Mouse (Mus musculus): Measurements from ENCODE around the gene Ctdspl. TPM values are rescaled to one million over a fixed set of nuclear protein-coding genes. Genes with fewer than 3 reads are reported as not detected.

The Ctdspl gene
- polyA plus RNA-seq, 1 experiment from 2014 or later: 7.3 TPM

DNA sequence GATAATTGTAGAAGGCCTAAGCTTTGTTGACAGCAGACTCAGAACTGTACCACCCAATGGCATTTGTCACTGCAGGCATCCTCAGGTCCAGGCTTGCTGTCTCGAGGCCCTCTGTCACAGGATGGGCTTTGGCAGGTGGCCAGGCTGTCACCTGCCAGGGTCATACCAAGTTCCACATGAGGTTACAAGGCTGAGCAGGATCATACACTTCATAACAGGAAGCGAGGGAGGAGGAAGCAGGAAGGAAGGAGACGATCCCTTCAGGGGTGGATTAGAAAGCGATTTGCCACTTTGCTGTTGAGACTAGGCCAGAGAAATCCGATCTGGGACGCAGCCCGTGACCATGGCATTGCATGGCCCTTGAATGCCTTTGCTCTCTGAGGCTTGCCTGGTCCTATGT is 32.5 kb downstream of the Ctdspl start:
- H3K4me1 ChIP-seq: peaks cover 16% of the 10 kb centered on the region; the same call in 1 of the 2 replicates
- no peak overlapping the region for H3K4me3 ChIP-seq
- no peak for DNase-seq (ENCODE audit: extremely low spot score, low spot score)
- peak overlapping the region; percentile 44; the same call in 1 of the 2 replicates for H3K27ac ChIP-seq
- WGBS: 84% methylated on average over 7 of the region's 7 CpGs
- peaks cover 4% of the 10 kb centered on the region for H3K36me3 ChIP-seq (replicated peaks)
- no peaks in the 10 kb centered on the region for H3K9me3 ChIP-seq
- H3K27me3 ChIP-seq (ENCODE audit: poor library complexity, severe bottlenecking): no peaks in the 10 kb centered on the region

DNA sequence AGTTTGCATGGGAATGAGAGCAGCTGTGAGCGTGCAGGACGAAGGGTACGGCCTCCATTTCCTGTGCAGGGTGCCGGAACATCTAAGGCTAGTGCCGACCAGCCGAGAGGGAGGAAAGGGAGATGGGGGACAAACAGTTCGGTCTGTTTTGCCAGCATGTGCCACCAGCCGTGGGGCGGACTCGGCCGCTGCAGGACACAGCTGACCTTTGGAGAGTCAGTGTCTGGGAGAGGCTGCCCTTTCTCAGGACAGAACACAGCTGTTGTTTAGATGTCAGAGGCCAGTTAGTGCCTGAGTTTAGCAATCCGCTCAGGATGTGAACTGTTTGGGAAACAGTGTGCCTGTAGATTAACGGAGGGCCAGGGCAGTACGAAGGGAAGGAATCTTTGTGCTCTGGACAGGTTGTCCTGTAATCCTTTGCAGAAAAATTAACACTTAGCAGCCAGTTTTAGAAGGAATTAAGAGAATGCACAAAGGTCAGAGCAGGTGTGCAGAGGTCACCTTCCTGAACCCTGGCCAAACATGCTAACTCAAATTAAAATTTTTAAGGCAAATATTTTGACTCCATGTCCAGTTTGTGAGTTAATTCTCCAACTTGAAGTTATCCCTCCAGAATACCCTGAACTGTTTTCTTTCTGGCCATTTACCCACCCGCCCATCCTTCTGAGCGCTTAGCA is 34.3 kb downstream of the Ctdspl start:
- H3K27ac ChIP-seq: 0 out of 2 replicates have a peak overlapping the region, but pooled peaks have one; percentile 26
- DNase-seq (ENCODE audit: extremely low spot score, low spot score): no peak
- WGBS: 61% methylated on average over 16 of the region's 16 CpGs
- no peaks in the 10 kb centered on the region for H3K27me3 ChIP-seq (ENCODE audit: poor library complexity, severe bottlenecking)
- no peaks in the 10 kb centered on the region for H3K9me3 ChIP-seq
- no peak overlapping the region for H3K4me3 ChIP-seq
- peaks cover 19% of the 10 kb centered on the region; the same call in 1 of the 2 replicates for H3K4me1 ChIP-seq
- peaks cover 7% of the 10 kb centered on the region for H3K36me3 ChIP-seq (replicated peaks)

DNA sequence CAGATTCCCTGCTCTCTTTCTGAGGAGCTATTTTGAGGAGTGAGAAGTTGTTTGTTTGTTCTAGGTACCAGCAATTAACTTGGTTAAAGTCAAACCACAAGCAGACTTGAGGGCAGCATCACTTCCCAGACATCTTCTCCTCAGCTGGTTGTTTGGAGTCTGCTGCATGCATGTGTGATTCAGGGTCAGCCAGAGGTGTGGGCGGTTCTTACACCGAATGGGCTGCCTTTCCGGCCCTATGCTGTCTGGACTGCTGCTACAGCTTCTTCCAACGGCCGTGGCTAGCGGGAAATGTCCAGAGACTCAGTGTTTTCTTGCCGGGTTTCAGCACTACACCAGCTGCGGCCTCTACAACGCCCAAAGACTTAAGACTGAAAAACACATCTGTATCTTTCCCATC is 36.9 kb downstream of the Ctdspl start:
- Histone ChIP-seq H3K36me3 (replicated peaks) (peaks cover 14% of the 10 kb centered on the region), H3K4me3 (no peak overlapping the region), H3K9me3 (peaks cover 8% of the 10 kb centered on the region), H3K27me3 (ENCODE audit: poor library complexity, severe bottlenecking) (no peaks in the 10 kb centered on the region), H3K4me1 (peaks cover 19% of the 10 kb centered on the region; the same call in 1 of the 2 replicates), H3K27ac (no peak overlapping the region)
- DNase-seq (ENCODE audit: extremely low spot score, low spot score): no peak
- WGBS: 84% methylated on average over 9 of the region's 9 CpGs

DNA sequence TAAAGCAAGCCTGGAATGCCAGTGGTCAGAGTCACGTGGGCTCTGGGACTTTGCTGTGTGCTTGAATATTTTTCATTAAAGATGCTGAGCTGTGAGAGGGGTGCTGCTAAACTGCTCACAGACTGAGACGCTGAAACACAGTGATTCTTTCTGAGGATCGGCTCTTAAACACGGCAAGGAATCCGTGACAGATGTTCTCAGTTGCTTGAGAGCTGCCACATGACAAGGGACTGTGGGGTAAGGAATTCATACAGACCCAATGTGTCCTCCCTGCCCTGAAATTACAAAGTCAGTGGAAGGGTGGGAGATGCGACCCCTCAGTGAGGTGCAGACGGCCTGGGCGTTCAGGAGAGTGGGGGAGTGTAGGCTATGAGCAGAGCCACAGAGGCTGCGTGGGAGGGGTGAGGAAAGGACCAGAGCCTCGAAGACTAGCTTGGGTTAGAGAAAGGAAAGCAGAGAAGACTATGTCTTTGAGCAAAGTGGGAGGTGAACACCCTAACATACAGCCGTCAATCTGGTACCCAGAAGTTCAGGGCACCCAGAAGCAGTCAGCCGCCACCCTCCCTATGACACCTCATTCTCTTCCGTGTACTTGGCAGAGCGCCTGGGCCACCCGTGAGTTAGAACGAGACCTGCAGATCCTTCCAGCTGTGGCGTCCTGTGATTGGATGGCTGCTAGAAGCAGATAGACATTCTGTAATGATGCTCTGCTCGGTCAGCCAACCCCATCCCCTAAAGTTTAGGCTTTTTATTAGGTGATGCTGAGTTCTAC is 38.2 kb downstream of the Ctdspl start:
- H3K9me3 ChIP-seq: peaks cover 8% of the 10 kb centered on the region
- WGBS: 89% methylated on average over 18 of the region's 18 CpGs
- no peak overlapping the region for H3K27ac ChIP-seq
- DNase-seq (ENCODE audit: extremely low spot score, low spot score): no peak
- no peak overlapping the region for H3K4me3 ChIP-seq
- H3K4me1 ChIP-seq: peaks cover 19% of the 10 kb centered on the region; the same call in 1 of the 2 replicates
- H3K36me3 ChIP-seq (replicated peaks): peaks cover 14% of the 10 kb centered on the region
- H3K27me3 ChIP-seq (ENCODE audit: poor library complexity, severe bottlenecking): no peaks in the 10 kb centered on the region

DNA sequence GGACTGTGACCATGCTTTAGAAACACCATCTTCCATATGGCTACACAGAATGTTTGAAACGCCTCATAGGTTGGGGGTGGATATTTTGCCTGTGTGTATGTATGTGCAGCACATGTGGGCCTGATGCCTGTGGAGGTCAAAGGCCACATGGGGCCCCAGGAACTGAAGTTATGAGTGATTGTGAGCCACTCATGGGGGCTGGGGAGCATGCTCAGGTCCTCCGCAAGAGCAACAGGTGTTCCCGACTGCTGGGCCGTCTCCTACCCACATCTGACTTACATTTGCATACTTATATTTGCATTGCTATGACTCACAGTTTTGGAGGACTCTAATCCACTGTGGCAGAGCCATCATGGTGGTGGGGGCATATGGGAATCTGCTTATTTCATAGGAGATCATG is 43.6 kb downstream of the Ctdspl start:
- peaks cover 8% of the 10 kb centered on the region for H3K9me3 ChIP-seq
- 85% methylated on average over 4 of the region's 4 CpGs for WGBS
- no peak overlapping the region for H3K4me3 ChIP-seq
- H3K4me1 ChIP-seq: peaks cover 21% of the 10 kb centered on the region
- no peaks in the 10 kb centered on the region for H3K27me3 ChIP-seq (ENCODE audit: poor library complexity, severe bottlenecking)
- DNase-seq (ENCODE audit: extremely low spot score, low spot score): no peak
- peaks cover 26% of the 10 kb centered on the region for H3K36me3 ChIP-seq (replicated peaks)
- H3K27ac ChIP-seq: no peak overlapping the region

DNA sequence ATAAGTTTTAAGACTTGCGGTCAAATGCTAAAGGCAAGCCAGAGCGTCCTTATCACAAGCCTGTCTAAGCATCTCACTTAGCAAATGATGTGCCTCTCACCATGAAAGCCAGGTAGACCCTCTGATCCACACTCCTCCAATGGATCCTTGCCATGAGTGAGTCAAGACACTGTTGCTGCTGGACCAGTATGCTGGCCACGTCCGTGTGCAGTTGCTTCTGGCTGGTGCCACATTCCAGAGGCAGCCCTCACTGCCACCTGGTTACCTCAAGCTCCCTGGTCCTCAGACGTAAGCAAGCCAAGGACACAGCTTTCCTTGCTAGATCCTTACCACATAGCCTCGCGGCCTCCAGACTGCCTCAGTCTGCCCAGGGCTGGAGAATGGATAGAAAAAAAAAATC is 46.8 kb downstream of the Ctdspl start:
- no peak overlapping the region for H3K27ac ChIP-seq
- H3K9me3 ChIP-seq: no peaks in the 10 kb centered on the region
- no peak for DNase-seq (ENCODE audit: extremely low spot score, low spot score)
- no peaks in the 10 kb centered on the region for H3K27me3 ChIP-seq (ENCODE audit: poor library complexity, severe bottlenecking)
- H3K4me3 ChIP-seq: no peak overlapping the region
- 92% methylated on average over 7 of the region's 7 CpGs for WGBS
- peaks cover 48% of the 10 kb centered on the region for H3K4me1 ChIP-seq
- H3K36me3 ChIP-seq (replicated peaks): peaks cover 19% of the 10 kb centered on the region

DNA sequence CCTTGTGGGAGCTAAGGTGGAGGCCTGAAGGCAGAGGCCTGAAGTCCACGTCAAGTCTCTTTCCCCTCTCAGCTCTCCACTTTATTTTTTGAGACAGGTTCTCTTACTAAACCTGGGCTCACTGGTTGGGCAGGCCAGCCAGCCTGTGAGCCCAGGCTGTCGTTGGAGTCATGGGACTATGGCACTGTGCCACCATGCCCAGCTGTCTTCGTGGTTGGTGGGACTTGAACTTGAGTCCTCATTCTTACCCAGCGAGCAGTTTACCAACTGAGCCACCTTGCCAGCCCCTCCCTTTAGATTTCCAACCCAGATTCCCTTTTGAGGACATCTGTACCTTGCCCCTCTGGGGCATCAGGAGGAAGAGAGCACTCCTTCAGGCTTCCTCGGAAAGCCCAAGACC is 47.3 kb downstream of the Ctdspl start:
- DNase-seq (ENCODE audit: extremely low spot score, low spot score): no peak
- Histone ChIP-seq H3K27ac (peak overlapping the region; percentile 81), H3K4me1 (peaks cover 53% of the 10 kb centered on the region), H3K36me3 (replicated peaks) (peaks cover 19% of the 10 kb centered on the region), H3K4me3 (no peak overlapping the region), H3K27me3 (ENCODE audit: poor library complexity, severe bottlenecking) (no peaks in the 10 kb centered on the region), H3K9me3 (no peaks in the 10 kb centered on the region)
- WGBS: 89% methylated on average over 5 of the region's 5 CpGs

DNA sequence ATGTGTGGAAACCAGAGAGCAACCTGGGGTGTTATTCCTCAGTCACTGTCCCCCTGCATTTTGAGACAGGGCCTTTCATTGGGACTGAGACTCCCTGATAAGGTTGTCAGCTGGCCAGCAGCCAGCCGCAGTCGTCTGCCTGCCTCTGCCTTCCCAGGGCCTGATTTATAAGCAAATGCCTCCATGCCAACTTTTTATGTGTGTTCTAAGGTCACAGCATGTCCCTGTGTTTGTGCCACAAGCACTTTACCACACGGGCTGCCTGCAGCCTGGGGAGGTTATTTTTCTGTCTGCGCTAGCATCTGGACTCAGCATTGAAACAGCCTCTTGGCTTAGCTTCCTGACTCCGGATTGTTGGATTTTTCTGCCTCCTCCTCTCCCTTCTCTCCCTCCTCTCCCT is 47.9 kb downstream of the Ctdspl start:
- DNase-seq (ENCODE audit: extremely low spot score, low spot score): no peak
- H3K36me3 ChIP-seq (replicated peaks): peaks cover 19% of the 10 kb centered on the region

DNA sequence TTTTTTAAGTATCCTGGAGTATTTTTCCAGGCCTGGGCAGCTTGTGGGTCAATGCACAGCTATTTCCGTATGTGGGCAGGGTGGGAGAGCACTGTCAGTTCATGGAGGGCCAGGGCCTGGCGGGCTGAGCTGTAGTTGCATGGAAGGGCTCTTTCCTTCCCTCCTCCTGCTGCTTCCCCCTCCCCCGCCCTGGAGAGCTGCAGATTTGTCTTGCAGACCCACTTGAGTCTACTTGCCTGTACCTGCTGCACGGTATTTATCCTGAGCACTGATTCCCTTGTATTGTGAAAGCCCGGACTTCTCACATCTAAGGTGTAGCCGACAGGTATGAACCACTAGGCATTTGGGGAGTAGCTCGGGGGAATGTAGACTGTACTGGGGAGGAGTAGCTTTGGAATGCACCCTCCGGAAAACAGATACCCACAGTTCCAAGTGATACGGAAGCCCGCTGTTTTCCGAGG is 49.0 kb downstream of the Ctdspl start:
- H3K4me3 ChIP-seq: no peak overlapping the region
- no peak for DNase-seq (ENCODE audit: extremely low spot score, low spot score)
- no peaks in the 10 kb centered on the region for H3K27me3 ChIP-seq (ENCODE audit: poor library complexity, severe bottlenecking)
- peak overlapping the region; percentile 81 for H3K27ac ChIP-seq
- peaks cover 69% of the 10 kb centered on the region for H3K4me1 ChIP-seq
- WGBS: 62% methylated on average over 11 of the region's 11 CpGs
- H3K9me3 ChIP-seq: no peaks in the 10 kb centered on the region
- peaks cover 16% of the 10 kb centered on the region for H3K36me3 ChIP-seq (replicated peaks)

More for the DNA sequence above, 47.9 kb downstream of the Ctdspl start:
- H3K27ac ChIP-seq: peak overlapping the region; percentile 81
- WGBS: 73% methylated on average over 5 of the region's 5 CpGs
- no peak overlapping the region for H3K4me3 ChIP-seq
- H3K4me1 ChIP-seq: peaks cover 58% of the 10 kb centered on the region
- no peaks in the 10 kb centered on the region for H3K27me3 ChIP-seq (ENCODE audit: poor library complexity, severe bottlenecking)
- no peaks in the 10 kb centered on the region for H3K9me3 ChIP-seq

DNA sequence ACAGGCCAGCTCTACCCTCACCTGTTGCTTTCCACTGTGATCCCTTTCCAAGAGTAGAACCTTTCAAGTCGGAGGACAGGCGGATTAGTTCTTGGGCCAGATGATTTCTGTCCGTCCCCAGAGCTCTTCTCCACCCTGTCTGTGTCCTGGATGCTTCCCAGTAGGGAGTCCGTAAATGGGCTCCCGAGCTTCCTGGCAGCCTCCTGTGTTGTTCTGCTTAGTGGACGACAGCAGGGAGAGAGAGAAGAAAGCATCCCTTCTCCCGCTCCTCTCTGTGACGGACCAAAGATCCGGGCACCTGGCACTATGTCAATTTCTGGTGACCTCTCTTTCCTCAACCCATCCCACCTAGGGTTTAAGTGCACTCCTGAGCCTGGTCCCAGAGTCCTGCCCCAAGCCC is 49.5 kb downstream of the Ctdspl start:
- peaks cover 74% of the 10 kb centered on the region for H3K4me1 ChIP-seq
- 63% methylated on average over 9 of the region's 9 CpGs for WGBS
- no peak for DNase-seq (ENCODE audit: extremely low spot score, low spot score)
- no peaks in the 10 kb centered on the region for H3K27me3 ChIP-seq (ENCODE audit: poor library complexity, severe bottlenecking)
- H3K9me3 ChIP-seq: no peaks in the 10 kb centered on the region
- H3K27ac ChIP-seq: peak overlapping the region; percentile 81
- peaks cover 12% of the 10 kb centered on the region; the same call in 1 of the 2 replicates for H3K36me3 ChIP-seq (replicated peaks)
- H3K4me3 ChIP-seq: no peak overlapping the region

DNA sequence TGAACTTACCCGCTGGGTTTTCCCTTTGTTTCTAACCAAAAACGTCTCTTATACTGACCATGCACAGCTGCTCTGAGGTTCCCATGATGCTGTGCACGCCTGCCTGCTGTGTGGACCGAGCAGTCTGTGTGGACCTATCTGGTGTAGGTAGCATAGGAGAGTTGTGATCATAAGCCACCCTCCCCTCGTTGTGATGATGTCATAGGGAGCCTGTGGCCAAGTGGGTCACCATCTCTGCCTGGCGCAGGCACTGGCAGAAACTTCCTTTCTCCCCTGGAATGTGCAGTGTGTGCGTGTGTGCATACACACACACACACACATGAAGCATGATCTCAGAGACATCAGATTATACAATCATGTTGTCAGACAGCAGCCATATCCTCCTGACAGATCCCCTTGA is 50.3 kb downstream of the Ctdspl start:
- peaks cover 7% of the 10 kb centered on the region; the same call in 1 of the 2 replicates for H3K36me3 ChIP-seq (replicated peaks)
- peak overlapping the region; percentile 81; the same call in 1 of the 2 replicates for H3K27ac ChIP-seq
- no peaks in the 10 kb centered on the region for H3K27me3 ChIP-seq (ENCODE audit: poor library complexity, severe bottlenecking)
- peaks cover 82% of the 10 kb centered on the region for H3K4me1 ChIP-seq
- DNase-seq (ENCODE audit: extremely low spot score, low spot score): no peak
- H3K9me3 ChIP-seq: no peaks in the 10 kb centered on the region
- 90% methylated on average over 7 of the region's 7 CpGs for WGBS
- H3K4me3 ChIP-seq: no peak overlapping the region

DNA sequence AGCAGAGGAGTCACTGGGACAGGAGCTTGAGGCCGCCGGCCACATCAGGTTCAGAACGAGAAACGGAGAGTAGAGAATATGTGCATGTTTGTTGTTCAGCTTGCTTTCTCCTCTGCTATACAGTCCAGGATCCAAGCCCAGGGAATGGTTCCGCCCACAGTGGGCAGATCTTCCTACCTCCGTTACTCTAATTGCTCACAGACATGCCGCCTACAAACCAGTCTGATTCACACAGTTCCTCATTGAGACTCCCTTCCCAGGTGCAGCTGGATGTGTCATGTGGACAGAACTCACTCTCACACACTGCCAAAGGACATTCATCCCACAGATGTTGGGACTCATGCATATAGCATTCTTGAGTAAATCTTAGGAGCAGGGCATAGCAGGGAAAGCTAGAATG is 51.2 kb downstream of the Ctdspl start:
- Histone ChIP-seq H3K27ac (peak overlapping the region; percentile 69; the same call in 1 of the 2 replicates), H3K9me3 (no peaks in the 10 kb centered on the region), H3K4me3 (no peak overlapping the region), H3K27me3 (ENCODE audit: poor library complexity, severe bottlenecking) (no peaks in the 10 kb centered on the region), H3K36me3 (replicated peaks) (peaks cover 7% of the 10 kb centered on the region; the same call in 1 of the 2 replicates), H3K4me1 (peaks cover 88% of the 10 kb centered on the region)
- DNase-seq (ENCODE audit: extremely low spot score, low spot score): no peak
- WGBS: 92% methylated on average over 7 of the region's 7 CpGs

DNA sequence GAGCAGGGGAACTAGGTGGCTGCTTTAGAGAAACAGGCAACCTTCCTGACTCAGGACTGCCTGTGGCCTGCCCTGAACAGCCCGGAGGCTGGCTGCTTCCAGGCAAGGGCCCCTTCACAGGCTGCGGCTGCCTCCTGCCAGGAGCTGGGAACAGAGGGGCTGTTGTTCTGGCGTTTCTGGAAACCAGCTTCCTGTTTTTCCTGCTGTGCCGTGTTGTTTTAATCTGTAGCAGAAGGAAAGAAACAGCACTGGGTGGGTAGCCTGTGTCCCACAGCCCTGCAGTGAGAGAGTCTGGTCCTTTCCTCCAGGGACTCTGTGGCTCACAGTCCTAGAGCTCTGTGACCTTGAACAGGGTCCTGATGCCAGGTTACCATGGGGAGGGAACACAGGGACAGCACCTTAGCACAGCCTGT is 54.2 kb downstream of the Ctdspl start:
- WGBS: 12% methylated on average over 4 of the region's 4 CpGs
- H3K4me3 ChIP-seq: no peak overlapping the region
- H3K27me3 ChIP-seq (ENCODE audit: poor library complexity, severe bottlenecking): no peaks in the 10 kb centered on the region
- peaks cover 78% of the 10 kb centered on the region for H3K4me1 ChIP-seq
- peak overlapping the region; percentile 86 for H3K27ac ChIP-seq
- DNase-seq (ENCODE audit: extremely low spot score, low spot score): peak; percentile 52
- peaks cover 7% of the 10 kb centered on the region; the same call in 1 of the 2 replicates for H3K36me3 ChIP-seq (replicated peaks)
- no peaks in the 10 kb centered on the region for H3K9me3 ChIP-seq
